Mouse (Mus musculus) lung, adult 2 months (tissue): Measurements from ENCODE around the gene Sigirr. TPM values are rescaled to one million over a fixed set of nuclear protein-coding genes. Genes with fewer than 3 reads are reported as not detected.

Source experiments
- DNase-seq: peaks from one replicate; pipeline ENCODE4 v3.0.0; 2022
- H3K4me1 ChIP-seq: fragments of 200-500 bp; 2 replicates; pipeline ENCODE4 v1.6.1; 2011; ENCODE audit warnings: low read length; ENCODE audit not compliant: control insufficient read depth, insufficient read depth
- H3K4me3 ChIP-seq: fragments of 200-500 bp; replicated peaks from 2 replicates; pipeline ENCODE3; 2011; ENCODE audit warnings: low read depth, mild to moderate bottlenecking, control low read depth, low read length; ENCODE audit errors: extremely low read depth
- CTCF ChIP-seq: fragments of 200-500 bp; IDR thresholded peaks from 2 replicates; pipeline ENCODE4 v1.5.1; 2011; ENCODE audit warnings: mild to moderate bottlenecking, low read length, control low read depth; ENCODE audit not compliant: insufficient read depth
- POLR2A ChIP-seq: fragments of 200-500 bp; IDR thresholded peaks from 2 replicates; pipeline ENCODE4 v1.6.1; 2011; ENCODE audit warnings: low read depth, mild to moderate bottlenecking, control low read depth, low read length, borderline replicate concordance; ENCODE audit errors: extremely low read depth
- WGBS: fragments of 180-500 bp; shearing (Covaris S2); methylation state at CpG from one replicate; pipeline ENCODE4 v1.1.7; 2018; 5-methylcytosine and 5-hydroxymethylcytosine counted together
- polyA plus RNA-seq: library from polyadenylated mRNA; depleted of rRNA; stranded (reverse); fragments of >200 nt; gene quantifications from 2 replicates; pipeline ENCODE4 v1.2.3, GENCODE M21; 2012; rRNA removed

Sigirr gene
- polyA plus RNA-seq, 1 experiment = 40.6 TPM

- no peak for DNase-seq
- peaks cover 9% of the 10 kb centered on the region for H3K4me1 ChIP-seq
- TF ChIP-seq CTCF (no peak), POLR2A (no peak)
- 84% methylated on average over 4 of the region's 4 CpGs for WGBS
- H3K4me3 ChIP-seq = no peak overlapping the region
Observed at GRCm38 (mm10) chr7:141052016-141052415, 48.4 kb downstream of the Sigirr start.

- H3K4me1 ChIP-seq = peaks cover 15% of the 10 kb centered on the region
- DNase-seq = no peak
- 64% methylated on average over 17 of the region's 17 CpGs for WGBS
- H3K4me3 ChIP-seq = no peak overlapping the region
- TF ChIP-seq POLR2A (no peak), CTCF (no peak)
Observed at GRCm38 (mm10) chr7:141051060-141051685, 49.2 kb downstream of the Sigirr start.

- DNase-seq = no peak
- H3K4me1 ChIP-seq = peaks cover 15% of the 10 kb centered on the region
- WGBS = 69% methylated on average over 2 of the region's 2 CpGs
- TF ChIP-seq POLR2A (no peak), CTCF (no peak)
- no peak overlapping the region for H3K4me3 ChIP-seq
Observed at GRCm38 (mm10) chr7:141049326-141049725, 51.0 kb downstream of the Sigirr start.

- 7% methylated on average over 21 of the region's 21 CpGs for WGBS
- peak overlapping the region; percentile 30 for H3K4me3 ChIP-seq
- TF ChIP-seq POLR2A = no peak
- peak; percentile 79 for TF ChIP-seq CTCF
Observed at GRCm38 (mm10) chr7:141048226-141049218, 51.9 kb downstream of the Sigirr start.

GRCm38 (mm10) chr7:141047581-141048225 lies 52.7 kb downstream of the Sigirr start:
- Histone ChIP-seq H3K4me3 (peak overlapping the region; percentile 30), H3K4me1 (peaks cover 15% of the 10 kb centered on the region)
- WGBS = 6% methylated on average over 15 of the region's 19 CpGs
- peak; percentile 76 for DNase-seq
- TF ChIP-seq POLR2A (peak; percentile 90), CTCF (no peak)

More at GRCm38 (mm10) chr7:141048226-141049218, 51.9 kb downstream of the Sigirr start:
- peaks cover 15% of the 10 kb centered on the region for H3K4me1 ChIP-seq
- peak; percentile 91 for DNase-seq

GRCm38 (mm10) chr7:141046931-141047580 lies 53.3 kb downstream of the Sigirr start:
- Histone ChIP-seq H3K4me3 (no peak overlapping the region), H3K4me1 (peaks cover 15% of the 10 kb centered on the region)
- 33% methylated on average over 6 of the region's 6 CpGs for WGBS
- no peak for DNase-seq
- TF ChIP-seq CTCF = no peak
- no peak for TF ChIP-seq POLR2A

GRCm38 (mm10) chr7:141042539-141042938 lies 57.8 kb downstream of the Sigirr start:
- no peak for TF ChIP-seq CTCF
- TF ChIP-seq POLR2A = no peak
- DNase-seq = no peak
- Histone ChIP-seq H3K4me3 (no peak overlapping the region), H3K4me1 (peaks cover 17% of the 10 kb centered on the region)
- WGBS = 63% methylated on average over 4 of the region's 4 CpGs

- TF ChIP-seq POLR2A (no peak), CTCF (no peak)
- WGBS = 6% methylated on average over 5 of the region's 5 CpGs
- no peak overlapping the region for H3K4me3 ChIP-seq
Observed at GRCm38 (mm10) chr7:141041661-141042060, 58.7 kb downstream of the Sigirr start.

More at GRCm38 (mm10) chr7:141041661-141042060, 58.7 kb downstream of the Sigirr start:
- peak; percentile 62 for DNase-seq
- H3K4me1 ChIP-seq = peaks cover 10% of the 10 kb centered on the region

Other genes starting within 250 kb of the Sigirr start
- gene Gm45785, start 244.2 kb downstream of the Sigirr start, polyA plus RNA-seq = 2.2 TPM in 1 of 2 replicates, not detected in the other
- gene Ric8a, start 243.6 kb downstream of the Sigirr start, polyA plus RNA-seq = 112 and 138 TPM in 2 replicates
- gene Bet1l, start 243.0 kb downstream of the Sigirr start, polyA plus RNA-seq = 25.5 and 30.5 TPM in 2 replicates
- 48.8 and 70.4 TPM in 2 replicates for gene Psmd13, start 218.6 kb downstream of the Sigirr start, polyA plus RNA-seq
- gene Sirt3, start 218.3 kb downstream of the Sigirr start, polyA plus RNA-seq = 21.1 and 27.0 TPM in 2 replicates
- gene Cox8b, start 200.1 kb downstream of the Sigirr start, polyA plus RNA-seq = 46.7 and 104 TPM in 2 replicates
- 0.07 and 0.31 TPM in 2 replicates for gene Nlrp6, start 179.7 kb downstream of the Sigirr start, polyA plus RNA-seq
- gene Pgghg, start 159.2 kb downstream of the Sigirr start, polyA plus RNA-seq = 38.1 and 39.3 TPM in 2 replicates
- gene Ifitm5, start 150.3 kb downstream of the Sigirr start, polyA plus RNA-seq = 3.2 and 5.2 TPM in 2 replicates
- gene Gm45717, start 144.6 kb downstream of the Sigirr start, polyA plus RNA-seq = 0.63 TPM in 1 of 2 replicates, not detected in the other
- gene Ifitm2, start 144.6 kb downstream of the Sigirr start, polyA plus RNA-seq = 1,180 and 1,190 TPM in 2 replicates
- 227 and 261 TPM in 2 replicates for gene Ifitm1, start 133.4 kb downstream of the Sigirr start, polyA plus RNA-seq
- 560 and 814 TPM in 2 replicates for gene Ifitm3, start 89.8 kb downstream of the Sigirr start, polyA plus RNA-seq
- gene Ifitm6, start 82.6 kb downstream of the Sigirr start, polyA plus RNA-seq = 10.6 and 24.3 TPM in 2 replicates
- not detected in 2 replicates for gene Gm17387, start 71.4 kb downstream of the Sigirr start, polyA plus RNA-seq
- 0.33 and 0.36 TPM in 2 replicates for gene B4galnt4, start 39.5 kb downstream of the Sigirr start, polyA plus RNA-seq
- gene Pkp3, start 22.4 kb downstream of the Sigirr start, polyA plus RNA-seq = 23.8 and 47.7 TPM in 2 replicates
- gene Ano9, start 17.2 kb upstream of the Sigirr start, polyA plus RNA-seq = 2.8 and 10.7 TPM in 2 replicates
- 22.9 and 24.1 TPM in 2 replicates for gene Ptdss2, start 21.8 kb upstream of the Sigirr start, polyA plus RNA-seq
- 128 and 195 TPM in 2 replicates for gene Rnh1, start 72.3 kb upstream of the Sigirr start, polyA plus RNA-seq
- gene Hras, start 93.4 kb upstream of the Sigirr start, polyA plus RNA-seq = 77.3 and 91.5 TPM in 2 replicates
- 15.8 TPM in 2 replicates for gene Lrrc56, start 93.6 kb upstream of the Sigirr start, polyA plus RNA-seq
- gene Lmntd2, start 113.5 kb upstream of the Sigirr start, polyA plus RNA-seq = 4.4 and 5.6 TPM in 2 replicates
- gene Rassf7, start 115.3 kb upstream of the Sigirr start, polyA plus RNA-seq = 87.1 and 92.9 TPM in 2 replicates
- 18.9 and 22.5 TPM in 2 replicates for gene Phrf1, start 128.2 kb upstream of the Sigirr start, polyA plus RNA-seq
- gene Irf7, start 165.9 kb upstream of the Sigirr start, polyA plus RNA-seq = 48.8 and 49.7 TPM in 2 replicates
- gene Cdhr5, start 176.2 kb upstream of the Sigirr start, polyA plus RNA-seq = 0.11 and 1.5 TPM in 2 replicates
- gene Sct, start 178.6 kb upstream of the Sigirr start, polyA plus RNA-seq = not detected in 2 replicates
- gene Drd4, start 191.4 kb upstream of the Sigirr start, polyA plus RNA-seq = not detected in 2 replicates
- 18.6 and 22.7 TPM in 2 replicates for gene Deaf1, start 227.1 kb upstream of the Sigirr start, polyA plus RNA-seq
- 37.2 and 49.2 TPM in 2 replicates for gene Tmem80, start 227.2 kb upstream of the Sigirr start, polyA plus RNA-seq
- gene Eps8l2, start 238.3 kb upstream of the Sigirr start, polyA plus RNA-seq = 112 and 143 TPM in 2 replicates